Mouse (Mus musculus): ENCODE measurements at regions not wholly inside any gene's neighbourhood (a gene's known extent, or its start where the extent isn't known, plus 50 kb on each side); places are given as distances from the start of the nearest gene placed in this dataset.
A peak's percentile ranks its signal among the peaks of the same experiment; 100 is the strongest.

- Histone ChIP-seq H3K4me2 (replicated peaks; ENCODE audit: low read depth, low read length) (no peak overlapping the region), H3K9ac (ENCODE audit: low read depth, low read length) (no peak overlapping the region), H3K4me3 (ENCODE audit: low read length) (no peak overlapping the region), H3K27me3 (ENCODE audit: control insufficient read depth, insufficient read depth, low read length) (no peaks in the 10 kb centered on the region), H3K27ac (ENCODE audit: low read depth, low read length) (no peak overlapping the region), H3K36me3 (ENCODE audit: control insufficient read depth, insufficient read depth, low read length) (no peaks in the 10 kb centered on the region), H3K9me3 (ENCODE audit: control insufficient read depth, low read length) (no peaks in the 10 kb centered on the region), H3K4me1 (ENCODE audit: control insufficient read depth, insufficient read depth, low read length) (no peaks in the 10 kb centered on the region)
- no peak for ATAC-seq (ENCODE audit: low FRiP score, low TSS enrichment)
- WGBS = 78% methylated on average over 4 of the region's 4 CpGs
These were observed 1499.9 kb upstream of the Gm6569 start for GRCm38 (mm10) chr15:72334497-72334896.

GRCm38 (mm10) chr15:72339629-72340028 is 1494.7 kb upstream of the Gm6569 start:
- no peaks in the 10 kb centered on the region for H3K4me1 ChIP-seq (ENCODE audit: control insufficient read depth, insufficient read depth, low read length)
- no peak overlapping the region for H3K4me3 ChIP-seq (ENCODE audit: low read length)
- no peaks in the 10 kb centered on the region for H3K27me3 ChIP-seq (ENCODE audit: control insufficient read depth, insufficient read depth, low read length)
- no peaks in the 10 kb centered on the region for H3K36me3 ChIP-seq (ENCODE audit: control insufficient read depth, insufficient read depth, low read length)
- H3K9me3 ChIP-seq (ENCODE audit: control insufficient read depth, low read length) = no peaks in the 10 kb centered on the region
- no peak overlapping the region for H3K4me2 ChIP-seq (replicated peaks; ENCODE audit: low read depth, low read length)
- H3K9ac ChIP-seq (ENCODE audit: low read depth, low read length) = no peak overlapping the region
- H3K27ac ChIP-seq (ENCODE audit: low read depth, low read length) = no peak overlapping the region
- 27% methylated on average over 1 of the region's 1 CpGs for WGBS
- ATAC-seq (ENCODE audit: low FRiP score, low TSS enrichment) = peak; percentile 78; the same call in 1 of the 2 replicates

GRCm38 (mm10) chr15:72341991-72342390 is 1492.4 kb upstream of the Gm6569 start:
- no peaks in the 10 kb centered on the region for H3K9me3 ChIP-seq (ENCODE audit: control insufficient read depth, low read length)
- no peak overlapping the region for H3K4me3 ChIP-seq (ENCODE audit: low read length)
- H3K27ac ChIP-seq (ENCODE audit: low read depth, low read length) = no peak overlapping the region
- H3K27me3 ChIP-seq (ENCODE audit: control insufficient read depth, insufficient read depth, low read length) = no peaks in the 10 kb centered on the region
- H3K4me2 ChIP-seq (replicated peaks; ENCODE audit: low read depth, low read length) = no peak overlapping the region
- 81% methylated on average over 2 of the region's 2 CpGs for WGBS
- no peak for ATAC-seq (ENCODE audit: low FRiP score, low TSS enrichment)
- no peak overlapping the region for H3K9ac ChIP-seq (ENCODE audit: low read depth, low read length)
- H3K36me3 ChIP-seq (ENCODE audit: control insufficient read depth, insufficient read depth, low read length) = no peaks in the 10 kb centered on the region
- H3K4me1 ChIP-seq (ENCODE audit: control insufficient read depth, insufficient read depth, low read length) = no peaks in the 10 kb centered on the region

DNA sequence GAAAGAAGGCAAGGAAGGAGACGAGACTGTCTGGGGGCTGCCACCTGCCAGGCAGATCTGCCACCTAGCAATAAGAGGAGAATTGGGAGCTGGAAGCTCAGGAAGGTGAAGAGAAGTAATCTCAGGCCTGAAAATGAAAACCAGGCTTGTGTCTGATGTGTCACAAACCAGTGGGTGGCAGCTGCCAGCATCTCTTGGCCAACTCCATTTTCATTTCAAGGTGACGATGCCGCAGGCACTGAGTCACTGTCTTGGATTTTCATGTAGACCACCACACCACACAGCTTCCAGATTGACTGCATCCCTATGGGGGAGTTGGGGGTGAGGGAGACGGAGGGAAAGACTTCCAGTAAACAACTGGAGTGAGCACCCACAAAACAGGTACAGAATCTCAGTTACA is 1491.9 kb upstream of the Gm6569 start:
- Histone ChIP-seq H3K4me2 (replicated peaks; ENCODE audit: low read depth, low read length) (no peak overlapping the region), H3K27me3 (ENCODE audit: control insufficient read depth, insufficient read depth, low read length) (no peaks in the 10 kb centered on the region), H3K4me1 (ENCODE audit: control insufficient read depth, insufficient read depth, low read length) (no peaks in the 10 kb centered on the region), H3K36me3 (ENCODE audit: control insufficient read depth, insufficient read depth, low read length) (no peaks in the 10 kb centered on the region), H3K9me3 (ENCODE audit: control insufficient read depth, low read length) (no peaks in the 10 kb centered on the region), H3K4me3 (ENCODE audit: low read length) (no peak overlapping the region), H3K9ac (ENCODE audit: low read depth, low read length) (no peak overlapping the region), H3K27ac (ENCODE audit: low read depth, low read length) (no peak overlapping the region)
- no peak for ATAC-seq (ENCODE audit: low FRiP score, low TSS enrichment)
- WGBS = 82% methylated on average over 4 of the region's 4 CpGs

DNA sequence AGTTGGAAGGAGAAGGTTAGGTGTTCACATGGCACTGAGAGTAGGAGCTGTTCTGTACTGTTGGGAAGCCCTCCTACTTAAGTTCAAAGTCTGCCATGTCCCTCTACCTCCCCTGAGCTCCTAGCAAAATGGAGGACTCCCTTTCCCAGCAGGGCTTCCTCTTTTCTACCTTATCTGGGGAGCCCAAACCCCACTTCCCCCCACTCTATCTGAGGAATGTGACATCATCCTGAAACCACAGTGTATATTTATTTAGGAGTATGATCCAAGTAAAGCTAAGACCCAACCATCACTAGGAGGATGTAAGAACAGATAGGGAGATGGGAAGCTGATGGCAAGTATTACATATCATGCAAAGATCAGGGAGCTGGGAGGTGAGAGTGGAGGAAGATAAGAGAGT is 1490.6 kb upstream of the Gm6569 start:
- Histone ChIP-seq H3K4me1 (ENCODE audit: control insufficient read depth, insufficient read depth, low read length) (no peaks in the 10 kb centered on the region), H3K9me3 (ENCODE audit: control insufficient read depth, low read length) (no peaks in the 10 kb centered on the region)
- ATAC-seq (ENCODE audit: low FRiP score, low TSS enrichment) = no peak

DNA sequence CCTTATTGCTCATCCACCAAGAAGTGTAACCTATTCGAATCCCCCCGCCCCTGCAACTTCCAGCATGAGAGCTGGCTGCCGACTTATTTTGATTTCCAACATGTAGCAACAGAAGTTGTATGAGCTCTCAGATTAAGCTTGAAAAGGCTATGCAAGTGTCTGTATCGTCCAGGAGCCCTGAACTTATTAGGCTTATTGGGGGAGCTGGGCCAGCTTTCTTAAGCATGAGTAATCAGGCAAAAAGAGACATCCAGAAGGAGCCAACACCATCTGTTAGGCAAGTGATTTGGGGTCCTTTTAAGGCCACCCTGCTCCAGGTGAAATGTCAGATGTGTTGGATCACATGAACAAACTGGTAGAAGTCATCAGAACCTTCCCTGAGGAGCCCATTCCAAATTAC is 1481.0 kb upstream of the Gm6569 start:
- no peaks in the 10 kb centered on the region for H3K4me1 ChIP-seq (ENCODE audit: control insufficient read depth, insufficient read depth, low read length)
- 87% methylated on average over 4 of the region's 4 CpGs for WGBS
- H3K9ac ChIP-seq (ENCODE audit: low read depth, low read length) = no peak overlapping the region
- ATAC-seq (ENCODE audit: low FRiP score, low TSS enrichment) = no peak
- no peak overlapping the region for H3K27ac ChIP-seq (ENCODE audit: low read depth, low read length)
- no peak overlapping the region for H3K4me2 ChIP-seq (replicated peaks; ENCODE audit: low read depth, low read length)
- no peaks in the 10 kb centered on the region for H3K27me3 ChIP-seq (ENCODE audit: control insufficient read depth, insufficient read depth, low read length)
- H3K4me3 ChIP-seq (ENCODE audit: low read length) = no peak overlapping the region
- no peaks in the 10 kb centered on the region for H3K36me3 ChIP-seq (ENCODE audit: control insufficient read depth, insufficient read depth, low read length)
- no peaks in the 10 kb centered on the region for H3K9me3 ChIP-seq (ENCODE audit: control insufficient read depth, low read length)

More for the DNA sequence above, 1490.6 kb upstream of the Gm6569 start:
- Histone ChIP-seq H3K36me3 (ENCODE audit: control insufficient read depth, insufficient read depth, low read length) (no peaks in the 10 kb centered on the region), H3K27me3 (ENCODE audit: control insufficient read depth, insufficient read depth, low read length) (no peaks in the 10 kb centered on the region), H3K9ac (ENCODE audit: low read depth, low read length) (no peak overlapping the region), H3K4me2 (replicated peaks; ENCODE audit: low read depth, low read length) (no peak overlapping the region), H3K27ac (ENCODE audit: low read depth, low read length) (no peak overlapping the region), H3K4me3 (ENCODE audit: low read length) (no peak overlapping the region)

DNA sequence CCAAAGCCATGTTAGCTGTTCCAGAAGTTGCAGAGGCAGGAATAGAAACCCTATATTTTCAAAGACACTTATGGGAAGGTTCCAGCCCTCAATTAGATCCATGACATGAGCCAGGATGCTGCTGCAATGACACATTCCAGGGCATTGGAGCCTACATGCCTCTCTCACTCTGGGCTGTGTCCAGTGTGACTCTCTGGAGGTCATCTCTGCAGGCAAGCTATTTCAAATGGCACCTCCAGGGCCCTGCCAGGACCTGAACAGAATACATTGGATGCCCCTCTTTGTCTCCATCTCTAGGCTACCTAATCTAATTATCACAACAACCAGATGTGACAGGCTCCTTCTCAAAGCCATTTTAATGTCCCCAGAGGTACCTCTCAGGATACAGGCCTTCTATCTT is 1478.7 kb upstream of the Gm6569 start:
- no peak for ATAC-seq (ENCODE audit: low FRiP score, low TSS enrichment)

DNA sequence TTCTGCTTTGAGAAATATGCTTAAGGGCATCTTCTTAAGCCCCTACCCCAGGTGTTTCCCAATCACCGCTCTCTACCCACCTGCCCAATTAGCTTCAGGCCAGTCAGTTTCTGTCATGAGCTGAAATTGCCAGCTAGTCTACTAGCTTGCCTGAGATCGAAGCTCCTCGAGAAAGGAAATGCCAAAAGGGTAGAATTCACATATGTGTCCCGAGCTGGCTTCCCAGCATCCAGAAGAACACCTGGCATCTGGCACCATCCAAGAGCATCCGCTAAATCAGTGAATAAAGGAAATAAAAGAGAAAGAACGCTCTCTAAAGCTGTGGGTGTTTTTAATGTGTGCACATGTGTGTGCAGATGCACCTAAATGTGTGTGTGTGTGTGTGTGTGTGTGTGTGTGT is 1474.7 kb upstream of the Gm6569 start:
- 90% methylated on average over 6 of the region's 6 CpGs for WGBS
- H3K4me1 ChIP-seq (ENCODE audit: control insufficient read depth, insufficient read depth, low read length) = no peaks in the 10 kb centered on the region
- no peak for ATAC-seq (ENCODE audit: low FRiP score, low TSS enrichment)
- H3K27ac ChIP-seq (ENCODE audit: low read depth, low read length) = no peak overlapping the region
- no peaks in the 10 kb centered on the region for H3K36me3 ChIP-seq (ENCODE audit: control insufficient read depth, insufficient read depth, low read length)
- no peak overlapping the region for H3K4me3 ChIP-seq (ENCODE audit: low read length)
- no peak overlapping the region for H3K4me2 ChIP-seq (replicated peaks; ENCODE audit: low read depth, low read length)
- no peak overlapping the region for H3K9ac ChIP-seq (ENCODE audit: low read depth, low read length)
- H3K27me3 ChIP-seq (ENCODE audit: control insufficient read depth, insufficient read depth, low read length) = no peaks in the 10 kb centered on the region
- no peaks in the 10 kb centered on the region for H3K9me3 ChIP-seq (ENCODE audit: control insufficient read depth, low read length)

More for the DNA sequence above, 1478.7 kb upstream of the Gm6569 start:
- no peak overlapping the region for H3K27ac ChIP-seq (ENCODE audit: low read depth, low read length)
- no peaks in the 10 kb centered on the region for H3K4me1 ChIP-seq (ENCODE audit: control insufficient read depth, insufficient read depth, low read length)
- H3K27me3 ChIP-seq (ENCODE audit: control insufficient read depth, insufficient read depth, low read length) = no peaks in the 10 kb centered on the region
- H3K4me2 ChIP-seq (replicated peaks; ENCODE audit: low read depth, low read length) = no peak overlapping the region
- no peaks in the 10 kb centered on the region for H3K9me3 ChIP-seq (ENCODE audit: control insufficient read depth, low read length)
- H3K36me3 ChIP-seq (ENCODE audit: control insufficient read depth, insufficient read depth, low read length) = no peaks in the 10 kb centered on the region
- H3K4me3 ChIP-seq (ENCODE audit: low read length) = no peak overlapping the region
- no peak overlapping the region for H3K9ac ChIP-seq (ENCODE audit: low read depth, low read length)

- H3K27me3 ChIP-seq (ENCODE audit: control insufficient read depth, insufficient read depth, low read length) = no peaks in the 10 kb centered on the region
- H3K4me1 ChIP-seq (ENCODE audit: control insufficient read depth, insufficient read depth, low read length) = no peaks in the 10 kb centered on the region
- H3K9ac ChIP-seq (ENCODE audit: low read depth, low read length) = no peak overlapping the region
- H3K9me3 ChIP-seq (ENCODE audit: control insufficient read depth, low read length) = no peaks in the 10 kb centered on the region
- 100% methylated on average over 3 of the region's 3 CpGs for WGBS
- H3K4me3 ChIP-seq (ENCODE audit: low read length) = no peak overlapping the region
- H3K4me2 ChIP-seq (replicated peaks; ENCODE audit: low read depth, low read length) = no peak overlapping the region
- no peak for ATAC-seq (ENCODE audit: low FRiP score, low TSS enrichment)
- no peaks in the 10 kb centered on the region for H3K36me3 ChIP-seq (ENCODE audit: control insufficient read depth, insufficient read depth, low read length)
- H3K27ac ChIP-seq (ENCODE audit: low read depth, low read length) = no peak overlapping the region
These were observed 1474.3 kb upstream of the Gm6569 start for GRCm38 (mm10) chr15:72360049-72360448.
